Mouse (Mus musculus) R1 (cell line): ENCODE results near the gene Hdac1.

Experiments used
- DNase-seq: peaks from one replicate; pipeline ENCODE4 v3.0.0-alpha.2; 2018; ENCODE audit warnings: low read depth, low spot score

The Hdac1 gene

GRCm38 (mm10) chr4:129476047-129476446 is 66.5 kb downstream of the Hdac1 start:
- DNase-seq, result peak; percentile 62
